Mouse (Mus musculus) T-helper 2 cell (primary cell): Measurements from ENCODE around the gene Lamtor2.
"Not testable (repeated sequence)": the region's sequence is repeated elsewhere in the genome, so short reads cannot be mapped to it uniquely, and the experiment has no call there.

Experiments used
- in situ Hi-C: fragments of 300-600 bp; cut with MboI, MseI; formaldehyde crosslinking; loops from one replicate; pipeline ENCODE4 v1.15.1; 2025; ENCODE audit warnings: high pct_unique_total_duplicates

Lamtor2 gene

GRCm38 (mm10) chr3:88552676-88553524 is at the start of gene Lamtor2:
TSS of gene Lamtor2 (minus strand) at chr3:88553074.
- in situ Hi-C loops, result no loop called here

- in situ Hi-C loops, result loop anchor here (5.0 to 10.0 kb wide), 2 partner anchors 35 to 1272 kb away; no protein-coding TSS in a partner anchor
Measured at GRCm38 (mm10) chr3:88602466-88602865, 49.6 kb upstream of the Lamtor2 start.

GRCm38 (mm10) chr3:88596547-88596946 is 43.7 kb upstream of the Lamtor2 start:
- in situ Hi-C loops, result not testable (repeated sequence)

- in situ Hi-C loops, result no loop called here
Measured at GRCm38 (mm10) chr3:88593893-88594580, 41.2 kb upstream of the Lamtor2 start.

GRCm38 (mm10) chr3:88592942-88593576 is 40.2 kb upstream of the Lamtor2 start:
- in situ Hi-C loops, result no loop called here

- in situ Hi-C loops, result no loop called here
Measured at GRCm38 (mm10) chr3:88591950-88592731, 39.3 kb upstream of the Lamtor2 start.

- in situ Hi-C loops, result no loop called here
Measured at GRCm38 (mm10) chr3:88591044-88591443, 38.2 kb upstream of the Lamtor2 start.

GRCm38 (mm10) chr3:88590246-88590645 is 37.4 kb upstream of the Lamtor2 start:
- in situ Hi-C loops, result no loop called here

GRCm38 (mm10) chr3:88586640-88587039 is 33.8 kb upstream of the Lamtor2 start:
- in situ Hi-C loops, result no loop called here

GRCm38 (mm10) chr3:88585769-88586168 is 32.9 kb upstream of the Lamtor2 start:
- in situ Hi-C loops, result no loop called here

- in situ Hi-C loops, result no loop called here
Measured at GRCm38 (mm10) chr3:88579454-88580117, 26.7 kb upstream of the Lamtor2 start.

- in situ Hi-C loops, result no loop called here
Measured at GRCm38 (mm10) chr3:88578498-88579424, 25.9 kb upstream of the Lamtor2 start.

- in situ Hi-C loops, result not testable (repeated sequence)
Measured at GRCm38 (mm10) chr3:88577846-88578245, 25.0 kb upstream of the Lamtor2 start.

GRCm38 (mm10) chr3:88575540-88575939 is 22.7 kb upstream of the Lamtor2 start, which contains the start of gene Ssr2:
TSS of gene Ssr2 (plus strand) at chr3:88575876.
- in situ Hi-C loops, result no loop called here

GRCm38 (mm10) chr3:88573810-88574209 is 20.9 kb upstream of the Lamtor2 start:
- in situ Hi-C loops, result no loop called here

GRCm38 (mm10) chr3:88572835-88573234 is 20.0 kb upstream of the Lamtor2 start:
- in situ Hi-C loops, result no loop called here

GRCm38 (mm10) chr3:88571856-88572255 is 19.0 kb upstream of the Lamtor2 start:
- in situ Hi-C loops, result no loop called here

GRCm38 (mm10) chr3:88570341-88570740 is 17.5 kb upstream of the Lamtor2 start:
- in situ Hi-C loops, result no loop called here

GRCm38 (mm10) chr3:88569694-88570093 is 16.8 kb upstream of the Lamtor2 start:
- in situ Hi-C loops, result no loop called here

- in situ Hi-C loops, result no loop called here
Measured at GRCm38 (mm10) chr3:88569093-88569492, 16.2 kb upstream of the Lamtor2 start.
